Mouse (Mus musculus) CH12.LX (cell line): Measurements from ENCODE around the gene Zfp689. TPM values are rescaled to one million over a fixed set of nuclear protein-coding genes. Genes with fewer than 3 reads are reported as not detected.

ENCODE experiments used
- DNase-seq: peaks from one replicate; pipeline ENCODE4 v3.0.0-alpha.2; 2013; ENCODE audit errors: extremely low read depth
- H3K27ac ChIP-seq: 2 replicates; pipeline ENCODE4 v1.5.1; 2012; ENCODE audit warnings: low read depth, mild to moderate bottlenecking, control low read depth, moderate library complexity; ENCODE audit not compliant: insufficient read depth
- H3K27me3 ChIP-seq: replicated peaks from 2 replicates; pipeline ENCODE3; 2012; ENCODE audit warnings: inconsistent platforms
- H3K36me3 ChIP-seq, 2 experiments: replicated peaks in 1 of 2; 2 replicates each; pipeline versions ENCODE3 to v1.6.1; 2012; ENCODE audit warnings: inconsistent platforms in 1 of 2, low read length in 1 of 2, mild to moderate bottlenecking in 1 of 2, mixed read lengths in 1 of 2, moderate library complexity in 1 of 2; ENCODE audit not compliant: control insufficient read depth in 1 of 2, insufficient read depth in 1 of 2
- H3K4me1 ChIP-seq, 2 experiments: 2 replicates each; pipeline ENCODE4 v1.6.1; 2012; ENCODE audit warnings: inconsistent platforms in 1 of 2, moderate library complexity in 1 of 2; ENCODE audit not compliant: insufficient read depth in 2 of 2, control insufficient read depth in 1 of 2
- H3K4me2 ChIP-seq: 2 replicates; pipeline ENCODE4 v1.6.1; 2012; ENCODE audit warnings: low read depth, mild to moderate bottlenecking, control low read depth; ENCODE audit not compliant: poor library complexity, insufficient read depth, severe bottlenecking
- H3K4me3 ChIP-seq, 3 experiments: fragments of 150-350 bp in 1 of 3; sonication (generic) in 1 of 3; replicated peaks in 1 of 3; 2 replicates each; pipeline versions ENCODE3 to v1.5.1; 2011 to 2012; ENCODE audit warnings: low read depth in 2 of 3, low read length in 2 of 3, mild to moderate bottlenecking in 2 of 3, moderate library complexity in 2 of 3, control low read depth in 1 of 3, improper control_type of control experiment in 1 of 3, inconsistent platforms in 1 of 3, mixed read lengths in 1 of 3; ENCODE audit not compliant: poor library complexity in 1 of 3
- H3K79me2 ChIP-seq: replicated peaks from 2 replicates; pipeline ENCODE4 v1.6.1; 2012; ENCODE audit warnings: mild to moderate bottlenecking, moderate library complexity; ENCODE audit not compliant: control insufficient read depth, poor library complexity, insufficient read depth, severe bottlenecking; ENCODE audit errors: extremely low read depth
- H3K9ac ChIP-seq: 2 replicates; pipeline ENCODE4 v1.6.1; 2012; ENCODE audit warnings: low read depth, mild to moderate bottlenecking, control low read depth, moderate library complexity; ENCODE audit not compliant: insufficient read depth
- H3K9me3 ChIP-seq: replicated peaks from 2 replicates; pipeline ENCODE3; 2012; ENCODE audit warnings: low read length, inconsistent platforms, mixed read lengths
- BHLHE40 ChIP-seq: IDR thresholded peaks from 2 replicates; pipeline ENCODE4 v1.6.1; 2011; ENCODE audit warnings: mild to moderate bottlenecking, low read depth, low read length, improper control_type of control experiment
- CHD1 ChIP-seq: IDR thresholded peaks from 2 replicates; pipeline ENCODE4 v1.6.1; 2012; ENCODE audit warnings: low read depth, low read length, improper control_type of control experiment, inconsistent platforms
- CHD2 ChIP-seq: IDR thresholded peaks from 2 replicates; pipeline ENCODE4 v1.6.1; 2011; ENCODE audit warnings: low read length, improper control_type of control experiment
- ELF1 ChIP-seq: IDR thresholded peaks from 2 replicates; pipeline ENCODE4 v1.6.1; 2014; ENCODE audit warnings: low read depth, mild to moderate bottlenecking, inconsistent platforms, low read length, improper control_type of control experiment
- GABPA ChIP-seq: IDR thresholded peaks from 2 replicates; pipeline ENCODE4 v1.6.1; 2012; ENCODE audit warnings: low read depth, low read length, improper control_type of control experiment, inconsistent platforms; ENCODE audit not compliant: insufficient replicate concordance
- HCFC1 ChIP-seq: IDR thresholded peaks from 2 replicates; pipeline ENCODE4 v1.6.1; 2012; ENCODE audit warnings: low read depth, mild to moderate bottlenecking, inconsistent platforms, low read length, improper control_type of control experiment
- IRF4 ChIP-seq: IDR thresholded peaks from 2 replicates; pipeline ENCODE4 v1.6.1; 2014; ENCODE audit warnings: low read depth, mild to moderate bottlenecking, inconsistent platforms, low read length, improper control_type of control experiment
- KAT2A ChIP-seq: IDR thresholded peaks from 2 replicates; pipeline ENCODE4 v1.6.1; 2012; ENCODE audit warnings: low read length, improper control_type of control experiment, inconsistent platforms; ENCODE audit not compliant: insufficient replicate concordance
- MAZ ChIP-seq: IDR thresholded peaks from 2 replicates; pipeline ENCODE4 v1.6.1; 2012; ENCODE audit warnings: low read depth, mild to moderate bottlenecking, inconsistent platforms, low read length, improper control_type of control experiment, moderate library complexity
- MEF2A ChIP-seq: IDR thresholded peaks from 2 replicates; pipeline ENCODE4 v1.6.1; 2014; ENCODE audit warnings: low read depth, mild to moderate bottlenecking, inconsistent platforms, low read length, improper control_type of control experiment, borderline replicate concordance
- NELFE ChIP-seq: IDR thresholded peaks from 2 replicates; pipeline ENCODE4 v1.6.1; 2011; ENCODE audit warnings: low read depth, low read length, improper control_type of control experiment
- PAX5 ChIP-seq: IDR thresholded peaks from 2 replicates; pipeline ENCODE4 v1.6.1; 2012; ENCODE audit warnings: low read length, inconsistent platforms, mixed read lengths
- POLR2A ChIP-seq: IDR thresholded peaks from 2 replicates; pipeline ENCODE4 v1.6.1; 2011; ENCODE audit warnings: low read depth, mild to moderate bottlenecking, improper control_type of control experiment, low read length
- POLR2AphosphoS2 ChIP-seq: IDR thresholded peaks from 2 replicates; pipeline ENCODE4 v1.6.1; 2011; ENCODE audit warnings: low read depth, low read length, improper control_type of control experiment
- SIN3A ChIP-seq: IDR thresholded peaks from 2 replicates; pipeline ENCODE4 v1.6.1; 2012; ENCODE audit warnings: low read length, improper control_type of control experiment, inconsistent platforms
- SMC3 ChIP-seq: IDR thresholded peaks from 2 replicates; pipeline ENCODE4 v1.6.1; 2011; ENCODE audit warnings: low read depth, low read length, improper control_type of control experiment
- TBP ChIP-seq: conservative IDR thresholded peaks from 2 replicates; pipeline ENCODE4 v1.6.1; 2011; ENCODE audit warnings: low read depth, low read length, improper control_type of control experiment
- USF1 ChIP-seq: IDR thresholded peaks from 2 replicates; pipeline ENCODE4 v1.6.1; 2014; ENCODE audit warnings: low read depth, mild to moderate bottlenecking, inconsistent platforms, low read length, improper control_type of control experiment
- USF2 ChIP-seq: conservative IDR thresholded peaks from 2 replicates; pipeline ENCODE4 v1.6.1; 2011; ENCODE audit warnings: low read depth, low read length, improper control_type of control experiment
- ZC3H11A ChIP-seq: IDR thresholded peaks from 2 replicates; pipeline ENCODE4 v1.6.1; 2012; ENCODE audit warnings: low read depth, mild to moderate bottlenecking, inconsistent platforms, low read length, improper control_type of control experiment
- ZMIZ1 ChIP-seq: IDR thresholded peaks from 2 replicates; pipeline ENCODE4 v1.6.1; 2012; ENCODE audit warnings: low read depth, mild to moderate bottlenecking, inconsistent platforms, low read length, improper control_type of control experiment
- dilution Hi-C: fragments of 300-500 bp; cut with MboI; formaldehyde crosslinking; loops from 2 replicates; pipeline ENCODE4 v1.14.3; 2020; ENCODE audit warnings: low sequenced_read_pairs; ENCODE audit not compliant: extremely low pct_unique_long_range_greater_than_20kb, extremely low pct_ligation_motif_present
- in situ Hi-C: fragments of 300-500 bp; cut with MboI; formaldehyde crosslinking; loops from 3 replicates; pipeline ENCODE4 v1.14.3; 2019; ENCODE audit warnings: low sequenced_read_pairs, low pct_ligation_motif_present, low pct_unique_long_range_greater_than_20kb, mixed read lengths
- polyA plus RNA-seq: library from polyadenylated mRNA; unstranded; fragments of >175 nt; gene quantifications from 2 replicates; pipeline ENCODE4 v1.2.1, GENCODE M21; 2012; ENCODE audit warnings: low read depth; ENCODE audit not compliant: insufficient read length
- total RNA-seq, 2 experiments: library from RNA; depleted of rRNA; stranded (reverse); fragments of 300-350 nt in 1 of 2; fragments of >200 nt in 1 of 2; gene quantifications; 2 replicates each; pipeline ENCODE4 v1.2.3; 2012 to 2014

The Zfp689 gene
- total and polyA plus RNA-seq, 3 experiments: 2.3 to 3.6 (median 3.2) TPM

DNA sequence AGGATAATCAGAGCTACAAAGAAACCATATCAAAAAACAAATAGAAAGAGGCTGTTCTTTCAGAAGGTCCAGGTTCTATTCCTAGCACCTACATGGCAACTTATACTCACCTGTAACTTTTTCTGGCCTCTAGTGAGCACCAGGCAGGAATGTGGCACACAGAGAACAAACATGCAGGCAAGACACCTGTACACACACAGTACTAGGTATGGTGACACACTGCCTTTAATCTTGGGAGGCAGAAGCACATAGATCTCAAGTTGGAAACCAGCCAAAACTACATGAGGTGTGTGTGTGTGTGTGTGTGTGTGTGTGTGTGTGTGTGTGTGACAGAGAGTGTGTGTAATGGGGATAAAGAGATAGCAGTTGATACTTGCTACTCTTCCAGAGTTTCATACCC lies 45.7 kb upstream of the Zfp689 start:
- Histone ChIP-seq H3K4me2 (no peak overlapping the region), H3K9ac (no peak overlapping the region), H3K36me3 (peaks cover 27 to 54% of the 10 kb centered on the region in 2 experiments), H3K27ac (no peak overlapping the region), H3K4me1 (no peaks in the 10 kb centered on the region), H3K9me3 (no peaks in the 10 kb centered on the region), H3K27me3 (no peaks in the 10 kb centered on the region), H3K79me2 (no peaks in the 10 kb centered on the region)
- in situ Hi-C loops (no loop called here), dilution Hi-C loops (no loop called here)
- no peak for TF ChIP-seq ELF1
- no peak for TF ChIP-seq CHD1
- TF ChIP-seq NELFE: no peak
- no peak for TF ChIP-seq ZMIZ1
- no peak for TF ChIP-seq IRF4
- TF ChIP-seq POLR2AphosphoS2: no peak
- no peak for TF ChIP-seq SIN3A
- no peak for TF ChIP-seq SMC3
- TF ChIP-seq POLR2A: no peak
- TF ChIP-seq KAT2A: no peak
- TF ChIP-seq ZC3H11A: no peak
- no peak for TF ChIP-seq PAX5
- TF ChIP-seq, all 38 proteins: peak for 0
- H3K4me3 ChIP-seq: no peak overlapping the region
- DNase-seq: no peak

DNA sequence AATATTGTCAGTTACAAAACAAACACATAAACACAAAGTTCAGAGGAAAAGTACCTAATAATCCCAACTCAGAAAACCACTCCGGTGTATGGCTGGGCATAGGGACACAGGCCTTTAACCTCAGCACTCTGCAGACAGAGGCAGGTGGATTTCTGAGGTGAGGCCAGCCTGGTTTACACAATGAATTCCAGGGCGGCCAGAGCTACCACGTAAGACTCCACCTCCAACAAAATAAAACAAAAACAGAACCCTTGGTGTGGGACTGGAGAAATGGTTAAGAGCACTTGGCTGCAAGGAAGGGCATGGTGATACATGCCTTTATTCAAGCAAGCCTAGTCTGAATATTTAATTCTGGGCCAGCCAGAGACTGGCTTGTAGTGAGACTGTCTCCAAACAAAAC lies 42.9 kb upstream of the Zfp689 start:
- Histone ChIP-seq H3K4me1 (no peaks in the 10 kb centered on the region), H3K9me3 (no peaks in the 10 kb centered on the region), H3K4me3 (no peak overlapping the region), H3K79me2 (no peaks in the 10 kb centered on the region), H3K27me3 (no peaks in the 10 kb centered on the region), H3K9ac (no peak overlapping the region), H3K4me2 (no peak overlapping the region), H3K36me3 (peaks cover 51 to 73% of the 10 kb centered on the region in 2 experiments), H3K27ac (no peak overlapping the region)
- no peak for TF ChIP-seq CHD1
- TF ChIP-seq USF1: no peak
- no peak for TF ChIP-seq MAZ
- no peak for TF ChIP-seq POLR2A
- no peak for TF ChIP-seq GABPA
- no peak for TF ChIP-seq HCFC1
- TF ChIP-seq ELF1: no peak
- no peak for TF ChIP-seq CHD2
- no peak for TF ChIP-seq TBP
- no peak for TF ChIP-seq SMC3
- TF ChIP-seq BHLHE40: no peak
- TF ChIP-seq KAT2A: no peak
- TF ChIP-seq MEF2A: no peak
- no peak for TF ChIP-seq USF2
- no peak for TF ChIP-seq ZC3H11A
- dilution Hi-C loops: no loop called here
- DNase-seq: no peak
- in situ Hi-C loops: no loop called here
